18 mouse cellular contexts compared by ENCODE assay signal in the genomic region with DNA sequence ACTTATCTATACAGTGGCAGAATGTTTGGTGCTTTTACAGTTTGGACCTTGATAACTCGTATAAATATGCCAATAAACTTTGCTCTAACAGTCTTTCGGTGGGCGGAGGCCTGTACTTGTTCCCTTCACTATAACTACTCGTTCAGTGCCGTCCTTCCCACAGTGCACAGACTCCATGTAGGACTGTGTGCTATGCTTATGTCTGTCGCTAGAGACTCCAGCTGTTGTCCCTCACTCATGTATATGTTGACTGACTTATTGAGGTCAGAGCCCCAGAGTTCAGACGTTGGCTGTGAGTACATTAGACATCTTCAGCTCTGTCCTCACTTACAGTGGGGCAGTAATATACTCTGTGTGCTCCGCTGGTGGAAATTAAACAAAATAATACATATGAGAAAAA. TPM values are rescaled to one million over a fixed set of nuclear protein-coding genes. Genes with fewer than 3 reads are reported as not detected.
DNase-seq lines count a peak whose midpoint lies in the region; ATAC-seq and TF ChIP-seq lines count a peak whose summit lies in the region.
"Had no signal": no experiment of that assay in that cellular context is flagged by ENCODE, and none has a peak within 500 bp of the region (broad histone marks: within the 10 kb centered on the region; RNA-seq: fewer than 3 reads in every experiment).

No protein-coding gene starts in this region.

- no peak for TF ChIP-seq CTCF in lung, embryonic 14.5 days (IDR thresholded peaks at IDR 0.05; ENCODE audit: low read depth)
- TF ChIP-seq CTCF in lung, postnatal 0 days (IDR thresholded peaks at IDR 0.05): no peak

- H3K9ac ChIP-seq in kidney, embryonic 15.5 days: no peak overlapping the region
- no peak overlapping the region for H3K9ac ChIP-seq in lung, embryonic 14.5 days
- H3K9ac ChIP-seq in lung, postnatal 0 days (replicated peaks; ENCODE audit: low read depth): no peak overlapping the region
- no peak overlapping the region for H3K9ac ChIP-seq in stomach, embryonic 15.5 days
- H3K9ac ChIP-seq: embryonic facial prominence, embryonic 13.5 days; forebrain, embryonic 13.5 days; forebrain, postnatal 0 days; heart, embryonic 13.5 days had no signal

- TF ChIP-seq EP300 in lung, postnatal 0 days (IDR thresholded peaks at IDR 0.05): no peak

- H3K9me3 ChIP-seq in kidney, embryonic 15.5 days (replicated peaks): no peaks in the 10 kb centered on the region
- H3K9me3 ChIP-seq in lung, embryonic 14.5 days (ENCODE audit: low read depth, low read length): no peaks in the 10 kb centered on the region
- no peaks in the 10 kb centered on the region for H3K9me3 ChIP-seq in lung, postnatal 0 days (ENCODE audit: low read length)
- H3K9me3 ChIP-seq in stomach, embryonic 15.5 days: no peaks in the 10 kb centered on the region
- H3K9me3 ChIP-seq: embryonic facial prominence, embryonic 13.5 days; forebrain, embryonic 13.5 days; heart, embryonic 13.5 days had no signal

- no peaks in the 10 kb centered on the region for H3K36me3 ChIP-seq in kidney, embryonic 15.5 days
- no peaks in the 10 kb centered on the region for H3K36me3 ChIP-seq in lung, embryonic 14.5 days (ENCODE audit: insufficient read depth)
- no peaks in the 10 kb centered on the region for H3K36me3 ChIP-seq in lung, postnatal 0 days (ENCODE audit: insufficient read depth, low read length)
- no peaks in the 10 kb centered on the region for H3K36me3 ChIP-seq in stomach, embryonic 15.5 days
- H3K36me3 ChIP-seq: embryonic facial prominence, embryonic 13.5 days had no signal

- H3K4me1 ChIP-seq in kidney, embryonic 15.5 days: no peaks in the 10 kb centered on the region
- no peaks in the 10 kb centered on the region for H3K4me1 ChIP-seq in lung, embryonic 14.5 days (ENCODE audit: insufficient read depth)
- H3K4me1 ChIP-seq in lung, postnatal 0 days (ENCODE audit: insufficient read depth, low read depth, low read length): no peaks in the 10 kb centered on the region
- no peaks in the 10 kb centered on the region for H3K4me1 ChIP-seq in stomach, embryonic 15.5 days
- H3K4me1 ChIP-seq: embryonic facial prominence, embryonic 13.5 days; forebrain, embryonic 13.5 days had no signal

- WGBS in kidney, embryonic 15.5 days: 59% methylated on average over 8 of the region's 8 CpGs
- WGBS in lung, embryonic 14.5 days: 49% methylated on average over 8 of the region's 8 CpGs
- 58% methylated on average over 8 of the region's 8 CpGs for WGBS in lung, postnatal 0 days
- WGBS in large intestine, adult 2 months: 33% methylated on average over 8 of the region's 8 CpGs
- WGBS in stomach, embryonic 15.5 days: 50% methylated on average over 8 of the region's 8 CpGs

- H3K4me2 ChIP-seq in kidney, embryonic 15.5 days: no peak overlapping the region
- H3K4me2 ChIP-seq in lung, embryonic 14.5 days: no peak overlapping the region
- no peak overlapping the region for H3K4me2 ChIP-seq in lung, postnatal 0 days (replicated peaks; ENCODE audit: low read depth, low read length)
- H3K4me2 ChIP-seq in stomach, embryonic 15.5 days: no peak overlapping the region
- H3K4me2 ChIP-seq: embryonic facial prominence, embryonic 13.5 days; forebrain, embryonic 13.5 days; heart, embryonic 13.5 days had no signal

- ATAC-seq in kidney, embryonic 15.5 days (replicated peaks; ENCODE audit: low FRiP score): peak; percentile 77; the same call in 1 of the 2 replicates
- ATAC-seq in lung, embryonic 14.5 days (ENCODE audit: insufficient read depth): peak; percentile 69
- no peak for ATAC-seq in lung, postnatal 0 days
- ATAC-seq in stomach, embryonic 15.5 days (ENCODE audit: insufficient read depth, low FRiP score, low read depth): peak; percentile 24; the same call in 1 of the 2 replicates
- ATAC-seq: forebrain, embryonic 13.5 days; forebrain, postnatal 0 days had no signal

- DNase-seq in kidney, adult 9 months: no peak
- peak; percentile 48 for DNase-seq in lung, embryonic 14.5 days
- no peak for DNase-seq in lung, postnatal 0 days (ENCODE audit: low spot score)
- DNase-seq in large intestine, adult 2 months (ENCODE audit: low read depth, low spot score): peak; percentile 18
- DNase-seq in layer of hippocampus, postnatal 25 days (ENCODE audit: extremely low spot score in 1 of 2, low spot score in 1 of 2): no peak
- DNase-seq: adrenal gland, adult 2 months; adrenal gland, postnatal 25 days; cerebellum, adult 18-20 months; cerebellum, adult 9-11 months; cerebellum, postnatal 36 days; forebrain, postnatal 0 days; gastrocnemius, postnatal 14 days; heart, postnatal 36 days had no signal

- H3K27me3 ChIP-seq in kidney, embryonic 15.5 days: no peaks in the 10 kb centered on the region
- H3K27me3 ChIP-seq in lung, embryonic 14.5 days (ENCODE audit: insufficient read depth, low read length): no peaks in the 10 kb centered on the region
- no peaks in the 10 kb centered on the region for H3K27me3 ChIP-seq in lung, postnatal 0 days (replicated peaks; ENCODE audit: insufficient read depth, low read length)
- no peaks in the 10 kb centered on the region for H3K27me3 ChIP-seq in stomach, embryonic 15.5 days (replicated peaks)
- H3K27me3 ChIP-seq: embryonic facial prominence, embryonic 13.5 days; forebrain, embryonic 13.5 days; heart, embryonic 13.5 days had no signal

- no peak overlapping the region for H3K4me3 ChIP-seq in kidney, embryonic 15.5 days (replicated peaks)
- no peak overlapping the region for H3K4me3 ChIP-seq in lung, embryonic 14.5 days (ENCODE audit: low read depth, low read length)
- H3K4me3 ChIP-seq in lung, postnatal 0 days (ENCODE audit: low read depth, low read length): no peak overlapping the region
- H3K4me3 ChIP-seq in stomach, embryonic 15.5 days (replicated peaks): no peak overlapping the region
- H3K4me3 ChIP-seq: embryonic facial prominence, embryonic 13.5 days; forebrain, embryonic 13.5 days; heart, embryonic 13.5 days had no signal

- no peak overlapping the region for H3K27ac ChIP-seq in kidney, embryonic 15.5 days
- H3K27ac ChIP-seq in lung, embryonic 14.5 days (ENCODE audit: low read depth): no peak overlapping the region
- no peak overlapping the region for H3K27ac ChIP-seq in lung, postnatal 0 days (ENCODE audit: low read length)
- no peak overlapping the region for H3K27ac ChIP-seq in stomach, embryonic 15.5 days
- H3K27ac ChIP-seq: embryonic facial prominence, embryonic 13.5 days; forebrain, embryonic 13.5 days; heart, embryonic 13.5 days had no signal

RNA-seq across cellular contexts. Expression of a gene that starts 16.5 kb away (rescaled TPM):
- 17.4 and 19.8 TPM in 2 replicates for polyA plus RNA-seq in kidney, embryonic 15.5 days (2015; fragmentation: Nextera tagmentation; extraction: Ambion mirVana)
- 10.8 and 14.4 TPM in 2 replicates for polyA plus RNA-seq in lung, embryonic 14.5 days (2014; fragmentation: Nextera tagmentation; extraction: Ambion mirVana)
- 9.4 and 9.8 TPM in 2 replicates for polyA plus RNA-seq in lung, postnatal 0 days (2015; fragmentation: Nextera tagmentation; extraction: Ambion mirVana)
- 4.6 and 4.9 TPM in 2 replicates for polyA plus RNA-seq in large intestine, adult 2 months (2012; rRNA removed)
- polyA plus RNA-seq in stomach, embryonic 15.5 days (2015; fragmentation: Nextera tagmentation; extraction: Ambion mirVana): 10.1 and 11.1 TPM in 2 replicates
- total RNA-seq in layer of hippocampus, postnatal 25 days (2021): 1 to 10 TPM; 3.6 to 4.6 TPM

RNA-seq across cellular contexts. Expression of a gene that starts 31.7 kb away (rescaled TPM):
- 2.2 and 2.6 TPM in 2 replicates for polyA plus RNA-seq in kidney, embryonic 15.5 days (2015; fragmentation: Nextera tagmentation; extraction: Ambion mirVana)
- 2.3 and 3.3 TPM in 2 replicates for polyA plus RNA-seq in lung, embryonic 14.5 days (2014; fragmentation: Nextera tagmentation; extraction: Ambion mirVana)
- polyA plus RNA-seq in lung, postnatal 0 days (2015; fragmentation: Nextera tagmentation; extraction: Ambion mirVana): 0.87 and 1.2 TPM in 2 replicates
- polyA plus RNA-seq in large intestine, adult 2 months (2012; rRNA removed): 11.5 and 25.9 TPM in 2 replicates
- 7.5 and 8.7 TPM in 2 replicates for polyA plus RNA-seq in stomach, embryonic 15.5 days (2015; fragmentation: Nextera tagmentation; extraction: Ambion mirVana)
- total RNA-seq in layer of hippocampus, postnatal 25 days (2021): under 1 TPM; 0.32 to 0.40 TPM

Comparison
In these comparisons a context has a peak if more than half of its experiments do, and no peak if none do; other contexts are left out.
1. DNase-seq: peak in lung, embryonic 14.5 days (single experiment) and large intestine, adult 2 months (single experiment); none in kidney, adult 9 months (single experiment), lung, postnatal 0 days (single experiment) and layer of hippocampus, postnatal 25 days (0 of 2).